Mouse (Mus musculus): Measurements from ENCODE around the gene Dnaja2.

- TF ChIP-seq CTCF (IDR thresholded peaks at IDR 0.05; ENCODE audit: extremely low read depth, insufficient read depth, insufficient read length, insufficient replicate concordance) (no peak), POLR2A (IDR thresholded peaks at IDR 0.05; ENCODE audit: low read depth, low read length) (no peak)
Observed at GRCm38 (mm10) chr8:85502381-85502780, 52.8 kb downstream of the Dnaja2 start.

All from spleen, adult 2 months (tissue).